Mouse (Mus musculus): ENCODE measurements around the gene Cacnb3. TPM values are rescaled to one million over a fixed set of nuclear protein-coding genes. Genes with fewer than 3 reads are reported as not detected.

The Cacnb3 gene
- polyA plus RNA-seq, 2 experiments = 33.9 to 75.2 TPM

DNA sequence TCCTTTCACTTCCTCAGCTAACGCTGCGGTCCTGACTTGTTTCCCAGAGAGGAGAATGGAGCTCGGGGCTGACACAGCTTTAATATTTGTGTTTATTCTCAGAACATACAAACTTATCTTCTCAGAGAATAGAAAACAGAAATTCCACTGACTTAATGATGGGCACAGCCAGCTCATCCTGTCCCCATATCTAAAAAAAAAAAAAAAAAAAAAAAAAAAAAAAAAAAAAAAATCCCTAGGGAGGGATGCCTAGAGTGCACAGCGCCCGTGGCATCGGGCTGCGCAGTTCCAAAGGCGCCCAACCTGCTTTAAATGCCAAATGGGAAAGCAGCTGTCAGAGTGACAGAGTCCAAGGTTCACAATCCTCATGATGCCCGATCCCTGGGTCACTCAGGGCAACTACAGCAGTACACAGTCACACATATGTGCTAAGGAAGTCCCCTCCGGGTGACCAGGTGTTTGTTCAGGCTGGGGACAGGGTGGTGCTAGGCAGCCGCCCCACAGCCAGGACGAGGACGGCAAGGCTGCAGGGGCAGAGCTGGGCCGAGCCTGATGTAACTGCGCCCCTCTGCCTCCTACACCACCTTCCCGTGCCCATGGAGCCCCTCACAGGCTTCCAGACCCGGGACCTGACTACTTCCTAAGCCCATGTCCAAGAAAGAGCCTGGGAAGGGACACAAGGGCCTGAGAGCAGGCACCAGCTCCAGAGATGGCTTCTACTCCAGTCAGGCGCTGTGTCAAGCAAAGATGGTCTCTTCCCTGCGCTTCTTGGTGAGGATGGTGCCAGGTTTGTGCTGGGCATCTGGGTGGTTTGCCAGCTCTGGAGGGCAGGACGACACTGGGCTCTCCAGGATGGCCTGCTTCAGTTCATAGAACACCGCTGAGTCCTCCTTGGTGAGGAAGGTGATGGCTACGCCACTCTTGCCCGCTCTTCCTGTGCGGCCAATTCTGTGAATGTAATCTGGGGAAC lies 14.7 kb downstream of the Cacnb3 start:
- no peak for TF ChIP-seq POLR2A (IDR thresholded peaks at IDR 0.05; ENCODE audit: borderline replicate concordance, extremely low read depth, insufficient read depth, insufficient read length)
- ATAC-seq (ENCODE audit: low FRiP score, low read depth) (no peak), DNase-seq (ENCODE audit: low spot score) (no peak)
- H3K4me1 ChIP-seq (ENCODE audit: control insufficient read depth, insufficient read depth, low read length) = no peaks in the 10 kb centered on the region
- H3K4me2 ChIP-seq (replicated peaks; ENCODE audit: low read depth, low read length, severe bottlenecking) = no peak overlapping the region
- WGBS = 89% methylated on average over 24 of the region's 24 CpGs
- H3K9me3 ChIP-seq (ENCODE audit: control insufficient read depth, low read length) = no peaks in the 10 kb centered on the region
- no peak overlapping the region for H3K4me3 ChIP-seq (replicated peaks; ENCODE audit: low read length)
- H3K27me3 ChIP-seq (ENCODE audit: control insufficient read depth, insufficient read depth, low read length) = no peaks in the 10 kb centered on the region
- no peak overlapping the region for H3K27ac ChIP-seq (replicated peaks; ENCODE audit: low read depth, low read length)
- no peak overlapping the region for H3K9ac ChIP-seq (ENCODE audit: low read depth, low read length, severe bottlenecking)
- H3K36me3 ChIP-seq (ENCODE audit: control insufficient read depth, insufficient read depth, low read length) = peaks cover 96% of the 10 kb centered on the region

DNA sequence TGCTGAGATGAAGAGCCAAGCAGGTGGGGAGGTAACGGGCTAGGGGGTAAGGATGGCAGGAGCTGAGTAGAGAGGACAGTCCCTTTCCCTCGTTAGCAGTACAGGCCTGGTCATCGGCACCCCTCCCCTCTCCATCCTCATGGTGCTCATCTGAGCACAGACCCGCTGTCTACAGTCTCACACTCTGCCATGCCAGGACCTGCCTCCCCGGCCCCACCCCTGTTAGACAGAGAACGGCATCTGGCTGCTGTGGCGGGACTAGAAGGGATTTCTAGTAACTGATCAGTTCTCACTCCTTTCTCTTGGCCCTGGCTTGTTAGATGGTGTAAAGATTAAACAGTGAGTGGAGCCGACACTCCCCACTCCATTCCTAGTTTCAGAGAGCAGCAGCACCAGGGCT lies 16.1 kb downstream of the Cacnb3 start:
- Histone ChIP-seq H3K27me3 (ENCODE audit: control insufficient read depth, insufficient read depth, low read length) (no peaks in the 10 kb centered on the region), H3K4me1 (ENCODE audit: control insufficient read depth, insufficient read depth, low read length) (no peaks in the 10 kb centered on the region), H3K36me3 (ENCODE audit: control insufficient read depth, insufficient read depth, low read length) (peaks cover 96% of the 10 kb centered on the region), H3K27ac (replicated peaks; ENCODE audit: low read depth, low read length) (no peak overlapping the region), H3K9ac (ENCODE audit: low read depth, low read length, severe bottlenecking) (no peak overlapping the region), H3K4me3 (replicated peaks; ENCODE audit: low read length) (no peak overlapping the region), H3K9me3 (ENCODE audit: control insufficient read depth, low read length) (no peaks in the 10 kb centered on the region), H3K4me2 (replicated peaks; ENCODE audit: low read depth, low read length, severe bottlenecking) (no peak overlapping the region)
- TF ChIP-seq POLR2A (IDR thresholded peaks at IDR 0.05; ENCODE audit: borderline replicate concordance, extremely low read depth, insufficient read depth, insufficient read length) = no peak
- 81% methylated on average over 6 of the region's 8 CpGs for WGBS
- ATAC-seq (ENCODE audit: low FRiP score, low read depth) (no peak), DNase-seq (ENCODE audit: low spot score) (no peak)

DNA sequence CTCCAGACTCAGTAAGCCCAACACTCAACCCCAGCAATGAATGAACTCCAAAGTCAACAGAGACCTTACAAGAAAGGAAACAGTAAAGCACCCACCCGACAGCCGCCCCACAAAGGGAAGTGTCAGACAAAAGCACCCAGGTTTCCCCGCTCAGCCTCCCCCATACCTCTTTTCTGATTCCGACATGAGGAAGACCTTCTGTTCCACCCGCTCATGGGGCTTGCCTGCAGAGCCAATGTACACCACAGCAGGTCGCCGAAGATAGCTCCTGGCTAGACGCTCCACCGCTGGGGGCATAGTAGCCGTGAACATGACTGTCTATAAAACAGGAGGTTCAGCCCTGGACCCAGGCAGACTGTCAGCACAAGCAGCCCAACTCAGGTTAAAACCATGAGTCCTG lies 16.7 kb downstream of the Cacnb3 start:
- no peak overlapping the region for H3K27ac ChIP-seq (replicated peaks; ENCODE audit: low read depth, low read length)
- ATAC-seq (ENCODE audit: low FRiP score, low read depth) = no peak

DNA sequence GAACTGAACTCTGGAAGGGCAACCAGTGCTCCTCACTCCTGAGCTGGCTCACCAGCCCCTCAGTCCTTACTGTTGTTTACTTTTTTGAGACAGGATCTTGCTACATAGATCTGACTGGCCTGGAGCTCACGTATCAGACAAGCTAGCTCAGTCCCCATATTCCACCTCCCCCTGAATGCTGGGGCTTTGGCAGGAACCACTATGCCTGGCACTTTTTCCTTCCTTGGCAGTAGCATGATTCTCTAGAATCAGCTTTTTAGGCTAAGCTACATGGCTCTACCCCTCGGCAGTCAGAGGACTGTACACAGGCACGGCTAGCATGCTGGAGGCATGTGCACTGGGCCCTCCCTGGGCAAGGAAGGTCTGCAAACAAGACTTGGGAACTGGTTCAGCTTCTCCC lies 17.4 kb downstream of the Cacnb3 start:
- Histone ChIP-seq H3K4me1 (ENCODE audit: control insufficient read depth, insufficient read depth, low read length) (no peaks in the 10 kb centered on the region), H3K4me3 (replicated peaks; ENCODE audit: low read length) (no peak overlapping the region), H3K9me3 (ENCODE audit: control insufficient read depth, low read length) (no peaks in the 10 kb centered on the region), H3K27me3 (ENCODE audit: control insufficient read depth, insufficient read depth, low read length) (no peaks in the 10 kb centered on the region), H3K4me2 (replicated peaks; ENCODE audit: low read depth, low read length, severe bottlenecking) (no peak overlapping the region), H3K36me3 (ENCODE audit: control insufficient read depth, insufficient read depth, low read length) (peaks cover 96% of the 10 kb centered on the region), H3K27ac (replicated peaks; ENCODE audit: low read depth, low read length) (no peak overlapping the region), H3K9ac (ENCODE audit: low read depth, low read length, severe bottlenecking) (no peak overlapping the region)
- no peak for ATAC-seq (ENCODE audit: low FRiP score, low read depth)
- 92% methylated on average over 3 of the region's 3 CpGs for WGBS
- no peak for TF ChIP-seq POLR2A (IDR thresholded peaks at IDR 0.05; ENCODE audit: borderline replicate concordance, extremely low read depth, insufficient read depth, insufficient read length)
- DNase-seq (ENCODE audit: low spot score) = no peak

More for the DNA sequence above, 16.7 kb downstream of the Cacnb3 start:
- H3K27me3 ChIP-seq (ENCODE audit: control insufficient read depth, insufficient read depth, low read length) = no peaks in the 10 kb centered on the region
- no peak overlapping the region for H3K4me2 ChIP-seq (replicated peaks; ENCODE audit: low read depth, low read length, severe bottlenecking)
- no peak for DNase-seq (ENCODE audit: low spot score)
- peaks cover 96% of the 10 kb centered on the region for H3K36me3 ChIP-seq (ENCODE audit: control insufficient read depth, insufficient read depth, low read length)
- 89% methylated on average over 10 of the region's 10 CpGs for WGBS
- no peak for TF ChIP-seq POLR2A (IDR thresholded peaks at IDR 0.05; ENCODE audit: borderline replicate concordance, extremely low read depth, insufficient read depth, insufficient read length)
- H3K9ac ChIP-seq (ENCODE audit: low read depth, low read length, severe bottlenecking) = no peak overlapping the region
- no peaks in the 10 kb centered on the region for H3K9me3 ChIP-seq (ENCODE audit: control insufficient read depth, low read length)
- no peak overlapping the region for H3K4me3 ChIP-seq (replicated peaks; ENCODE audit: low read length)
- H3K4me1 ChIP-seq (ENCODE audit: control insufficient read depth, insufficient read depth, low read length) = no peaks in the 10 kb centered on the region

DNA sequence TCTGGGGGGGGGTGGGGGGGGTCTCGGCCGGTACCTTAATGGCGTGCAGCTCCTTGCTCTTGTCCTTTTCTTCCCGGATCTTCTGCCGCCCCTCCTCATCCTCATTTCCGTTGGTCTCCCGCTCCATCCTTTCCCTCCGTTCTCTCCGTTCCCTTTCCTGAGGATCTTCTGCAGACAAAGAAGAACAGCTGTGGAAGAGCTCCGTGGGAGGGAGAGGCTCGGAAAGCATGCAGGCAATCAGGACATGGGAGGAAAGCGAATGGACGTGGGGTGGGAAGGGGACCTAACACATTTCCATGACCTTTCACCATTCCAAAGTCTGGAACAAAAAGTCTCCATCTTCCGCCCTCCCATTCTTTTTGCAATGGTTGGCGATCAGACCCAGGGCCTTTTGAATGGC lies 20.8 kb downstream of the Cacnb3 start:
- H3K4me2 ChIP-seq (replicated peaks; ENCODE audit: low read depth, low read length, severe bottlenecking) = no peak overlapping the region
- ATAC-seq (ENCODE audit: low FRiP score, low read depth) (no peak), DNase-seq (ENCODE audit: low spot score) (no peak)
- no peak overlapping the region for H3K27ac ChIP-seq (replicated peaks; ENCODE audit: low read depth, low read length)
- H3K27me3 ChIP-seq (ENCODE audit: control insufficient read depth, insufficient read depth, low read length) = no peaks in the 10 kb centered on the region
- no peak for TF ChIP-seq POLR2A (IDR thresholded peaks at IDR 0.05; ENCODE audit: borderline replicate concordance, extremely low read depth, insufficient read depth, insufficient read length)
- peaks cover 97% of the 10 kb centered on the region for H3K36me3 ChIP-seq (ENCODE audit: control insufficient read depth, insufficient read depth, low read length)
- no peaks in the 10 kb centered on the region for H3K9me3 ChIP-seq (ENCODE audit: control insufficient read depth, low read length)
- 96% methylated on average over 15 of the region's 15 CpGs for WGBS
- H3K4me3 ChIP-seq (replicated peaks; ENCODE audit: low read length) = no peak overlapping the region
- no peaks in the 10 kb centered on the region for H3K4me1 ChIP-seq (ENCODE audit: control insufficient read depth, insufficient read depth, low read length)
- no peak overlapping the region for H3K9ac ChIP-seq (ENCODE audit: low read depth, low read length, severe bottlenecking)

Measured in limb, embryonic 14.5 days (tissue).